Mouse (Mus musculus) CD4-positive, CD25-positive, alpha-beta regulatory T cell, adult 2 months (primary cell): ENCODE data around the gene Prkcg.

Experiments used
- DNase-seq: peaks from one replicate; pipeline ENCODE4 v3.0.0-alpha.2; 2012; ENCODE audit warnings: low read depth, low spot score

Prkcg gene

GRCm38 (mm10) chr7:3365547-3366279, 76.7 kb downstream of the Prkcg start:
- no peak for DNase-seq

GRCm38 (mm10) chr7:3366705-3367516, 77.9 kb downstream of the Prkcg start:
- DNase-seq: no peak

- no peak for DNase-seq
Measured at GRCm38 (mm10) chr7:3367569-3367968, 78.6 kb downstream of the Prkcg start.

- no peak for DNase-seq
Measured at GRCm38 (mm10) chr7:3368311-3368710, 79.3 kb downstream of the Prkcg start.

GRCm38 (mm10) chr7:3369189-3369588, 80.2 kb downstream of the Prkcg start:
- no peak for DNase-seq

GRCm38 (mm10) chr7:3370407-3370806, 81.4 kb downstream of the Prkcg start:
- no peak for DNase-seq

- no peak for DNase-seq
Measured at GRCm38 (mm10) chr7:3372376-3372775, 83.4 kb downstream of the Prkcg start.

GRCm38 (mm10) chr7:3373754-3374153, 84.8 kb downstream of the Prkcg start:
- DNase-seq: no peak

- peak; percentile 6 for DNase-seq
Measured at GRCm38 (mm10) chr7:3376831-3377230, 87.9 kb downstream of the Prkcg start.
